Mouse (Mus musculus) kidney, adult 2 months (tissue): ENCODE measurements around the gene Mapk12. TPM values are rescaled to one million over a fixed set of nuclear protein-coding genes. Genes with fewer than 3 reads are reported as not detected.
A peak's percentile ranks its signal among the peaks of the same experiment; 100 is the strongest.

Experiments used
- DNase-seq: peaks from one replicate; pipeline ENCODE4 v3.0.0; 2021
- H3K27ac ChIP-seq: fragments of 200-500 bp; 2 replicates; pipeline ENCODE4 v1.5.1; 2012; ENCODE audit warnings: low read depth, low read length, control low read depth, inconsistent platforms; ENCODE audit not compliant: insufficient read depth
- H3K27me3 ChIP-seq: fragments of 200-500 bp; replicated peaks from 2 replicates; pipeline ENCODE4 v1.6.1; 2012; ENCODE audit warnings: mild to moderate bottlenecking, moderate library complexity, low read length, inconsistent platforms; ENCODE audit not compliant: control insufficient read depth, insufficient read depth
- H3K36me3 ChIP-seq: fragments of 200-500 bp; 2 replicates; pipeline ENCODE4 v1.6.1; 2012; ENCODE audit warnings: mild to moderate bottlenecking, moderate library complexity, low read length, inconsistent platforms; ENCODE audit not compliant: control insufficient read depth, insufficient read depth
- H3K4me1 ChIP-seq: fragments of 200-500 bp; 2 replicates; pipeline ENCODE4 v1.6.1; 2011; ENCODE audit warnings: low read length; ENCODE audit not compliant: control insufficient read depth, insufficient read depth
- H3K4me3 ChIP-seq: fragments of 200-500 bp; 2 replicates; pipeline ENCODE4 v1.5.1; 2011; ENCODE audit warnings: mild to moderate bottlenecking, low read depth, low read length, control low read depth; ENCODE audit not compliant: insufficient read depth
- CTCF ChIP-seq: fragments of 200-500 bp; conservative IDR thresholded peaks from 2 replicates; pipeline ENCODE4 v1.5.1; 2011; ENCODE audit warnings: low read depth, mild to moderate bottlenecking, control low read depth, low read length, moderate library complexity, mixed read lengths; ENCODE audit not compliant: insufficient read depth, insufficient read length
- POLR2A ChIP-seq: fragments of 200-500 bp; IDR thresholded peaks from one replicate; pipeline ENCODE4 v1.6.1; 2011; ENCODE audit warnings: low read depth, low read length, control low read depth
- WGBS: fragments of 180-500 bp; shearing (Covaris S2); methylation state at CpG from one replicate; pipeline ENCODE4 v1.1.7; 2018; 5-methylcytosine and 5-hydroxymethylcytosine counted together
- polyA plus RNA-seq: library from polyadenylated mRNA; depleted of rRNA; stranded (reverse); fragments of >200 nt; gene quantifications from 2 replicates; pipeline ENCODE4 v1.2.3, GENCODE M21; 2012

The Mapk12 gene
- polyA plus RNA-seq, 1 experiment: 13.9 TPM

DNA sequence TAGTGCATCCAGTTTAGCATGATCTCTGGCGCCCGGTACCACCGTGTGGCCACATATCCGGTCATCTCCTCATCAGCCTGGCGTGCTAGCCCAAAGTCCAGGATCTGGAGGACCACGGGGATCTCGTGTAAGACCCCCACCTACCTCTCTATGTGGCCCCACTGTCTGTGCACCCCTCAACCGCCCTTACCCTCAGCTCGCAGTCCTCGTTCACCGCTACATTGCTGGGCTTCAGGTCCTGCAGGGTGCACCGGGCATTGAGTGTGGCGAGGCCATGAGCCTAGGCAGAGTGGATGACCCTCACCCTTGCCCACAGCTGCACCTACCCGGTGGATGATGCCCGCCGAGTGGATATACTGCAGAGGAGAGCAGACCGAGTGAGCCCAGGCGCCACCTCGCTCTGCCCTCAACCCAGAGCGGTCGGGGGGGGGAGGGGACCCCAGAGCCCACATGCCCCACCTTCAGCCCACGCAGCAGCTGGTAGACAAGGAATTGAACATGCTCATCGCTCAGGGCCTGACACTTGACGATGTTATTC lies 5.4 kb upstream of the Mapk12 start:
- Histone ChIP-seq H3K4me1 (peaks cover 10% of the 10 kb centered on the region; the same call in 1 of the 2 replicates), H3K36me3 (no peaks in the 10 kb centered on the region), H3K27ac (no peak overlapping the region), H3K4me3 (no peak overlapping the region), H3K27me3 (no peaks in the 10 kb centered on the region)
- TF ChIP-seq CTCF: no peak
- TF ChIP-seq POLR2A: no peak
- WGBS: 79% methylated on average over 24 of the region's 24 CpGs
- DNase-seq: no peak

DNA sequence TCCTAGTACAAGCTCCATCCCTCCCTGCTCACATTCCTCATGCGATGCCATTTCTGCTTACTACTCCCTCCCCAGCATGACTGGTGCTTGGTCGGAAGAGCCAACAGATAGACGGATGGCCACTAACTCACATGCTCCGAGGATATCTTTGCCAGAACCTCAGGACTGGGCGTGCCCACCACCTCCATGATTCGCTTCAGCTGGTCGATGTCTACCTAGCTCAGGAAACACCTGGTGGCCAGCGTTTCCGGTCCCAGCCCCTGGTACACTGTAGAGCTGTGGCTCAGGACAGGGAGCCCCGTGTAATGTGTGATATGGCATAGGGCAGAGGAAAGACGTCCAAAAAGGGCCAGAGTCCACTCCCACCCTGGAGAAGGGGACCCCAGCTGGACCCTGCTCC lies 4.5 kb upstream of the Mapk12 start:
- Histone ChIP-seq H3K36me3 (no peaks in the 10 kb centered on the region), H3K27ac (no peak overlapping the region), H3K27me3 (no peaks in the 10 kb centered on the region), H3K4me1 (peaks cover 10% of the 10 kb centered on the region; the same call in 1 of the 2 replicates), H3K4me3 (no peak overlapping the region)
- no peak for DNase-seq
- TF ChIP-seq CTCF (no peak), POLR2A (no peak)
- WGBS: 82% methylated on average over 11 of the region's 11 CpGs

DNA sequence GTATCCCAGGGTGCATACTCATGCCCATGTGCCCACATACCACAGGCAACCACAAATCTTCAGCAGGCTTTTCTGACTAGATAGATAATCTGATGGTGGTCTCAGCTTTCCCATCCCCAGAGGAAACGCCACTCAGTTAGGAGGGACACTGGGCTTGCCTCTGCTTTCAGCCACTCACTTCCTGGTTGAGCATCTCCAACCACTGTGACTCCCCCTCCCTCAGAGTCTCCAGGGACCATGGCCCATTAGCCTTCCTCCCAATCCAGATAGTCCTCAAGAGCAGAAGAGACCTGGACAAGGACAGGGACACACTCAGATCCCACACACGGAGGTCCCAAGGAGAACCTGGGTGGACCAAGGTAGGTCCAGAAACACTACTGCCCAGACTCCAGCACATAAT lies 2.6 kb upstream of the Mapk12 start:
- TF ChIP-seq POLR2A: no peak
- no peak for TF ChIP-seq CTCF
- no peaks in the 10 kb centered on the region for H3K36me3 ChIP-seq
- H3K27me3 ChIP-seq: no peaks in the 10 kb centered on the region
- no peak for DNase-seq
- WGBS: 81% methylated on average over 2 of the region's 2 CpGs
- no peak overlapping the region for H3K27ac ChIP-seq
- H3K4me3 ChIP-seq: no peak overlapping the region
- H3K4me1 ChIP-seq: peaks cover 10% of the 10 kb centered on the region; the same call in 1 of the 2 replicates

DNA sequence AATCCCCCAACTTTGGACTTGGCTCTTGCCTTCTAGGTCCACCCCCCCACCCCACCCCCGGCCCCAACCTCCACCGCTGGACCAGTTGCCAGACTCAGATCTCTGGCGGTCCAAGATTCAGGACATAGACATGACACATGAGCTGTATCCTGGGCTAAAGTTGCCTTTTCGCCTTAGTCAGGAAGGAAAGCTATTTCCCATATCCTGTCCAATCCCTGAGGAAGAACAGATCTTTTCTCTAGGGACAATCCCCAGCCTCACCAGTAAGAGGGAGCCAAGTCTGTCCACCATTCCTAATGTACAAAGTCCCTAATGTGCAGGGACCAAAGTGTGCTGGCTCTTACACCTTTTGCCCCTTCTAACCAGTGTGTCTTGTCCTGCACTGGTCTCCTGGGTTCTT lies 1.4 kb upstream of the Mapk12 start:
- H3K27me3 ChIP-seq: no peaks in the 10 kb centered on the region
- H3K27ac ChIP-seq: peak overlapping the region; percentile 59; the same call in 1 of the 2 replicates
- TF ChIP-seq CTCF (no peak), POLR2A (no peak)
- WGBS: 36% methylated on average over 4 of the region's 4 CpGs
- H3K4me3 ChIP-seq: no peak overlapping the region
- H3K4me1 ChIP-seq: 0 out of 2 replicates have a peak, but pooled peaks cover 5% of the 10 kb centered on the region
- DNase-seq: peak; percentile 69
- H3K36me3 ChIP-seq: no peaks in the 10 kb centered on the region

DNA sequence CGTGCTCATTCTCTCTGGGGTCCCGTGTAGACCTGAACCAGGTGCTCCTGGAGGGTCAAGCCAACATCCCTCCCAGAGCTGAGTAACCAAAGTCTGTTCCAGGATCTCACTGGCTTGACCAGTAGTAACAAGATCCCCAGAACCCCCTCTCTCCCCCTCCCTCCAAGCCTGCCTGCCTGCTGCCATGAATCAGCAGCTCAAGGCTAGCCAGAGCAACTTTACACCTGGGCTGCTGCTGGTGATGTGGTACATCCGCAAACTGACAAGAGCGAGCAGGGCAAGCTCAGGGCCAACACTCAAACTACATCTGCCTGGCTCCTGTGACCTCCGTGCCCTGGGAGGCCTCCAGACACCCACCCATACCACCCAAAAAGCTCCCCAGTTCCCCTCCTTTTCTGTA lies 940 bp upstream of the Mapk12 start:
- Histone ChIP-seq H3K36me3 (no peaks in the 10 kb centered on the region), H3K4me1 (0 out of 2 replicates have a peak, but pooled peaks cover 3% of the 10 kb centered on the region), H3K27me3 (no peaks in the 10 kb centered on the region), H3K27ac (no peak overlapping the region), H3K4me3 (no peak overlapping the region)
- DNase-seq: peak; percentile 34
- WGBS: 23% methylated on average over 5 of the region's 5 CpGs
- TF ChIP-seq POLR2A (no peak), CTCF (no peak)

GRCm38 (mm10) chr15:89140048-89140658 lies 350 bp downstream of the Mapk12 start:
- DNase-seq: peak; percentile 53
- Histone ChIP-seq H3K36me3 (no peaks in the 10 kb centered on the region), H3K27ac (peak overlapping the region; percentile 36), H3K4me3 (peak overlapping the region; percentile 65), H3K27me3 (no peaks in the 10 kb centered on the region), H3K4me1 (no peaks in the 10 kb centered on the region)
- no peak for TF ChIP-seq POLR2A
- no peak for TF ChIP-seq CTCF
- WGBS: 1% methylated on average over 53 of the region's 53 CpGs

DNA sequence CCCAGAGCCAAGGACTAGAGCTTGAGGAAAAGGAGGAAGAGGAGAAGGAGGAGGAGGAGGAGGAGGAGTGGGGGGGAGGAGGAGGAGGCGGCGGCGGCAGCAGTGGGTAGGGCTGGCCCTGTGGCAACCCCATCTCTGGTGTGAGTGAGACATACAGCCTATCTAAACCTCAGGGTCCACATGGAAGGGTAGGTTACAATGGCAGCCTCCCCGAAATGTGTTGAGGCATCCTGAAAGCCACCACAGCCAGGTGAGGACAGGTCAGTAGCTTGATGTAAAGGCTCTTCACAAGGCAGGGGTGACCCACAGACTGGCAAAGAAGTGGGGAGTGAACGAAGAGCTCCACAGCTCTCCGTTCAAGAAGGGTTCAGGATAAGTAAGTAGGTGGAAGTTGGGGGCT lies 2.0 kb downstream of the Mapk12 start:
- H3K27ac ChIP-seq: no peak overlapping the region
- no peaks in the 10 kb centered on the region for H3K4me1 ChIP-seq
- no peak overlapping the region for H3K4me3 ChIP-seq
- H3K27me3 ChIP-seq: no peaks in the 10 kb centered on the region
- H3K36me3 ChIP-seq: no peaks in the 10 kb centered on the region
- TF ChIP-seq CTCF: no peak
- no peak for TF ChIP-seq POLR2A
- DNase-seq: no peak
- 91% methylated on average over 6 of the region's 6 CpGs for WGBS

- Histone ChIP-seq H3K27ac (no peak overlapping the region), H3K36me3 (no peaks in the 10 kb centered on the region), H3K27me3 (no peaks in the 10 kb centered on the region), H3K4me1 (no peaks in the 10 kb centered on the region), H3K4me3 (no peak overlapping the region)
- 69% methylated on average over 7 of the region's 7 CpGs for WGBS
- TF ChIP-seq POLR2A (no peak), CTCF (no peak)
- DNase-seq: no peak
These were observed 2.5 kb downstream of the Mapk12 start for GRCm38 (mm10) chr15:89138046-89138405.
